Mouse (Mus musculus) lung, adult 2 months (tissue): Measurements from ENCODE around the gene Dpf3.

Source experiments
- CTCF ChIP-seq: fragments of 200-500 bp; IDR thresholded peaks from 2 replicates; pipeline ENCODE4 v1.5.1; 2011; ENCODE audit warnings: mild to moderate bottlenecking, low read length, control low read depth; ENCODE audit not compliant: insufficient read depth
- POLR2A ChIP-seq: fragments of 200-500 bp; IDR thresholded peaks from 2 replicates; pipeline ENCODE4 v1.6.1; 2011; ENCODE audit warnings: low read depth, mild to moderate bottlenecking, control low read depth, low read length, borderline replicate concordance; ENCODE audit errors: extremely low read depth

DNA sequence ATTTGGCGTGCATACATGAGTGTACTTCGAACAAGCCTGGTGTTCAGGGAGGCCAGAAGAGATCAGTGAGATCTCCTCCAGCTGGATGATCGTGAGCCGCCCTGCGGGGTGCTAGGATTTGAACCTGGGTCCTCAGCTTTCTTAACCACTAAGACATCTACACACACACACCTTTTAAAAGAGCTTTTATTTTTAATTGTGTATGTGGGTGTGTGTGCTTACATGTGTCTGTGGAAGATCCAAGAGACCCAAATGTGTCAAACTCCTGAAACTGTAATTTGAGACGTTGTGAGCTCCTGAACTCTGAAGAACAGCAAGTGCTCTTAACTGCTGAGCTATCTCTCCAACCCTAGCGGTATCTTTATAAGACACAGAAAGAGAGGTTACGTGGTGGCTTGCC lies 33.6 kb upstream of the Dpf3 start:
- TF ChIP-seq POLR2A = no peak
- no peak for TF ChIP-seq CTCF
